Mouse (Mus musculus) ES-CJ7 (cell line): ENCODE results near the gene Ccdc141.
"Not testable (repeated sequence)": the region's sequence is repeated elsewhere in the genome, so short reads cannot be mapped to it uniquely, and the experiment has no call there.

ENCODE experiments used
- DNase-seq: peaks from one replicate; pipeline ENCODE4 v3.0.0; 2011; ENCODE audit warnings: low read depth, low spot score

Gene Ccdc141

GRCm38 (mm10) chr2:77073930-77074329 is 96.5 kb downstream of the Ccdc141 start:
- DNase-seq = no peak

GRCm38 (mm10) chr2:77065294-77065693 is 105.1 kb downstream of the Ccdc141 start:
- no peak for DNase-seq

DNA sequence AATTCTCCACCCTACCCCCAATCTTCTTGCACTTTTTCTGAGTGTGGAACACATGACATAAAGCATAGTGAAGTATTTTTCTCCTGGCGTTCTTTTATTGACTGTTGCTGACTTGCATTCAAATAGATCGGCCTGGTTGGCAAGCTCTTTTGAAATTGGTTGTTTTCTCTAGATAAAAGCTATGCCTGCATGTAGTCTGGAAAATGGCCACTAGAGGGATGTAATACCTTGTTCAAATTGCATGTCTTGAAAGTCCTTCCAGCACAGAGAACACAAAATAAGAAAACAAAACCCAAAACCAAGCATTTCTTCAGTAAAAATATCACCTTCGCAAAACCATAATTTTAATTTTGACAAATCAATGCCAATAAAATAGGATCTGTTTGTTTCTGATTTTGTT is 108.6 kb downstream of the Ccdc141 start:
- peak; percentile 70 for DNase-seq

DNA sequence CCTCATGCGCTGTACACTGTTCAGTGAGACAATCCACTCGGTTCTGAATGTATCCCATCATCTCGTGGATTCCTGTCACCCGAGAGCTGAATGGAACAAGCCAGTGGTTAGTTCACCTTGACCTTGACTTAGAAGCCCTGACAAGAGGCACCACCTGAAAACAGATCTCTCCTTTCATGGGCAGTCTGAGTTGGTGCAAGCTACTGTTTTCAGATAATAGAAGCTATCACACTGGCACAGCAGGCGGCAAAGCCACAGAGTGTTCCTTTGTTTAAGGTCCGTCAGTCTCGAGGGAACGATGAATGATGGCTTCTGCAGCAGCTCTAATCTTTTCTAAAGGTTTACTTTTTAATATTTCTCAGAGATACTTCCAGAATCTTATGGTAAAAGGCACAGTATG is 110.8 kb downstream of the Ccdc141 start:
- peak; percentile 90 for DNase-seq

DNA sequence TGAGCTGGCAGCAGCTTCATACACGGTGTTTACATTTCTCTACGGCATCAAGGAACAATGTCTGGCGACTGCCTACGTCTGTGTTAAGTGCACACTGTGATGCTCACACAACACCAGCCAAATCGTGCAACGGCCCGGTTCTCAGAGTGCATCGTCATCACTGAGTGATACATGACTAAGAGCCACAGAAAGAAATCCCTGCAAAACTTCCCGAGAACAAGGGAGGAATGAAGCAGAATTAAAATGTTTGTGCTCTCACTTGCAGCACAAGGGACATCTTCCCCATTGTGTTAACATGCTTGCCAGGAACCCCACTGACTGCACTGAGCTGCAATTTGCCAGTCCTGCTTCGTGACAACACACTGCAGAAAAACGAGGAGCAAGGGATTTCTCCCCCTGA is 114.1 kb downstream of the Ccdc141 start:
- DNase-seq = no peak

- no peak for DNase-seq
Measured at GRCm38 (mm10) chr2:77042912-77043311, 127.5 kb downstream of the Ccdc141 start.

- DNase-seq = no peak
Measured at GRCm38 (mm10) chr2:77039683-77040082, 130.8 kb downstream of the Ccdc141 start.

GRCm38 (mm10) chr2:77039281-77039680 is 131.2 kb downstream of the Ccdc141 start:
- no peak for DNase-seq

DNA sequence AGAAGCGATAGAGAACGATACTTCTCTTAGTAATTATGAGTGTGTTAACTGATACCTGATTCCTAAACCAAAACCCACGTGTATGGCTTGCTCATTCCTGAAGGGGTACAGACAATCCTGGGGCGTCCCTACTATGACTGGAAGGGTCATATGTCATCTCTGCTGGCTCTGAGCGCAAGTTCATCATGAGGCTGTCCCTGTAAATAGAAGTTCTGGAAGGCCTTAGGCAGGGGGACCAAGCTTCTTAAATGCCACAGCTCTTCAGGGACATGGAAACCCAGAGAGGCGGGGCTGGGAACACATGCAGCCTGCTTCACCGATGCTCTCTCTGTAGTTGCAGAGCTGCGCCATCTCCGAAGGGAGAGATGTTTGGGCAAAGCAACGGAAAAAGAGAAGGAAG is 133.2 kb downstream of the Ccdc141 start:
- DNase-seq = no peak

- DNase-seq = no peak
Measured at GRCm38 (mm10) chr2:77034112-77034511, 136.3 kb downstream of the Ccdc141 start.

- no peak for DNase-seq
Measured at GRCm38 (mm10) chr2:77033322-77034060, 136.9 kb downstream of the Ccdc141 start.

GRCm38 (mm10) chr2:77020649-77021048 is 149.8 kb downstream of the Ccdc141 start:
- DNase-seq = no peak

- no peak for DNase-seq
Measured at GRCm38 (mm10) chr2:77017735-77018134, 152.7 kb downstream of the Ccdc141 start.

DNA sequence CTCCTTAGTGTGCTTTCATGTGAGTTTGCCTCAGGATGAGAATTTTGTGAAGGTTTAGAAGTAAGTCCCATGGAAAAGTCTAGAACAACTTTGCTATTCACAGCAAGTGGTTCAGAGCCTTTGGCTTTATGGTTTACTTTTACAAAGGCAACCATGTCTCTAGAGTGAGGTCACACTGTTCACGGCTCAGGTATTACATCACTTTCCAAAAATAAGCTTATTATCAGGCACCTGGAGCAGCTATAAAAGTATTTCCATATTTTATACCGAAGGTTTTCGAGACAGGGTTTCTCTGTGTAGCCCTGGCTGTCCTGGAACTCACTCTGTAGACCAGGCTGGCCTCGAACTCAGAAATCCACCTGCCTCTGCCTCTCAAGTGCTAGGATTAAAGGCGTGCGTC is 157.0 kb downstream of the Ccdc141 start:
- DNase-seq = not testable (repeated sequence)

DNA sequence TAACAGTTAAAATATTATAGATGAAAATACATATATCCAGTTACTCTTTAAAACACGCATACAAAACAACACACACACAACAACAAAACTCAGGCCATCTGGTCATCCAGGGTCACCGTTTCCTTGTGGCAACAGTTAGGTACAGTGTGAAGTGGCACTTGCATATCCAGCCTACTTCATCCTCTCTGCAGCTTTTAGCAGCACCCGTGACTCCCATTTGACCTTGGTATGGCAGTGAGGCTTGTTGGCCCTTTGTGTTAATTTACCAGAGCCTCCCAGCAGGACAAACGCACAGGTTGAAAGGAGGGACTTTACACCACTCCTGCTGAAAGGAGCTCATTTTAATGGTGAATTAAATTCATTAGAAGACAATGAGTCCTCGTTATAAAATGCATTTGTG is 158.5 kb downstream of the Ccdc141 start:
- peak; percentile 56 for DNase-seq

- DNase-seq = no peak
Measured at GRCm38 (mm10) chr2:77007015-77007414, 163.4 kb downstream of the Ccdc141 start.

DNA sequence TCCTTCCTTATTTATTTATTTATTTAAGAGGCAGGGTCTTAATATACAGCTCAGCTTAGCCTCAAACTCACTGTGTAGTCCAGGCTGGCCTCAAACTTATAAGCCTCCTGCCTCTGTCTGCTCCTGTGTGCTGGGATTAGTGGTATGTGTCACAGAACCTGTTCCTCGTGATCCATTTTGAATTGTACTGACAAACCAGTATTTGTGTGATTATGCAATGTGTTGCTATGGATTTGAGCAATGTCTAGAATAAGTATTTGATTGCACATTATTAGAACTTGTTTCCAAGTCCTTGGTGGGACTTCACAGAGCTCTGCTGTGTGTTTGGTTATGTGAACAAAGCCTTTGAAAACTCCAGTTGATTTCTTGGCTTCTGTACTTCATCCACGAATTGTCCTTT is 167.3 kb downstream of the Ccdc141 start:
- no peak for DNase-seq

- no peak for DNase-seq
Measured at GRCm38 (mm10) chr2:76998351-76998750, 172.1 kb downstream of the Ccdc141 start.

DNA sequence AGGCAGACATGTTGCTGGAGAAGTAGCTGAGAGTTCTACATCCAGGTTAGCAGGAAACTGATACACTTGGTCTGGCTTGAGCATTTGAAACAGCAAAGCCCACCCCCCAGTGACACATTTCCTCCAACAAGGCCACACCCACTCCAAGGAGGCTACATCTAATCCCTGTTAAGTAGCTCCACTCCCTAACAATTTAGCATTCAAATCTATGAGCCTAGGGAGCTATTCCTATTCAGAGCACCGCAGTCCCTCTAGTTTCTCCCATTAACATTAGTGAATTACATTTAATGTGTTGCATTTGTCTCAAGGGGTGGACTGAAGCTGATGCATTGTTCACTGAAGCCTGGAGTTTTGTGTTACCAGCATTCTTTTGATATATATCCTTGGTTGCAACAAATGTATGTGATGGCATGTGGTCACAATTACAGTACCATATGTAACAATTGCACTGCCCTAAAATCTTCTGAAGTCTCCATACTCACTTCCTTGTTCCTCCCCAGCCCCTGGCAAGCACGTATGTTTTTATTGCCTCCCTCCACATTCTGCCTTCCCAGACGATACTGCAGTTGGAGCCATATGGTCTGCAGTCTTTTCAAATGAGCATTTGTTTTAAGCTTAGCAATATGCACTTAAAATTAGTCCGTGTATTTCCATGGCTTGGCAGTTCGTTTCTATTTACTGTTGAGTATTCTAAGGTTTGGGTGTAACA is 177.8 kb downstream of the Ccdc141 start:
- no peak for DNase-seq

DNA sequence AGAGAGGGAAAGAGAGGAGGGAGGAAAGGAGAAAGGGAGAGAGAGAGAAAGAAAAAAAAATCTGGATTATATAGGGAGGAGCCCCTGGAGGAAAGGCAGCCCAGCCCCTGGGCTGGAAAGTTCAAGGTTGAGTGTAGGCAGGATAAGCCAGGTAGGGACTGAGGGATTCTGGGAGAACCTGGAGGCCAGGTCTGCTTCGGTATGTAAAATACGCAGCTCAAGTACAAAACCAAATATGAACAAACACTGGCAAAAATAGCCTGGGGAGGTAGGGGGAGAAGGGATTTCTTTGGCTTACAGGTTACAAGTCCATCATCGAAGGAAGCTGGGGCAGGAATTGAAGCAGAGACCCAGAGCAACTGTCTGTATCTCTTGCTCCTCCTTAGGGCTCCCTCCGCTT is 183.1 kb downstream of the Ccdc141 start:
- DNase-seq = no peak

GRCm38 (mm10) chr2:76984384-76984783 is 186.1 kb downstream of the Ccdc141 start:
- DNase-seq = no peak

DNA sequence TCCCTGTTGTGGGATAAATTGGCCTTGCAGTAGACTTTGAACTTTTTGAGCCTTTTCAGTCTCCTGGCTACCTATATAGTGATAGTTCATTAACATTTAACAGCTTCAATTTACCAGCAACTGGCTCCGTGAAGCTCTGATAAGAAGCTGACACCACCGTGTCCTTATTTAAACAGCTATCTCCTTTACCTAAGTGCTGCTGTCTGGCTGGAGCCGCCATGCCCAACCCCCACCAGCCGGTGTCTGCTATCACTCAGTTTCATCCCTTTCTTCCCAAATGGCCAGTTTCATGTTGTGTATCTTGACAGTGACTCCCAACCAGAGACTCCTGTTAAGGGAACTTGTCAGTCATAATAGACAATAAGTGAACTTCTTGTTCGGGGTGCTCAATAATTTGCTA is 186.8 kb downstream of the Ccdc141 start:
- DNase-seq = no peak
